ENCODE assay signal across 8 mouse cellular contexts in genomic region chr4:89282036-89282566, GRCm38 (mm10). TPM values are rescaled to one million over a fixed set of nuclear protein-coding genes. Genes with fewer than 3 reads are reported as not detected.
DNase-seq lines count a peak whose midpoint lies in the region; ATAC-seq lines count a peak whose summit lies in the region.

No protein-coding gene starts in this region.

- DNase-seq in layer of hippocampus, adult 11-12 months (ENCODE audit: low spot score) = peak; percentile 24
- DNase-seq in layer of hippocampus, postnatal 36 days = no peak
- peak; percentile 38 for DNase-seq in lung, postnatal 10 days
- peak; percentile 51 for DNase-seq in splenic B cell, adult 2 months (ENCODE audit: low read depth, low spot score)
- no peak for DNase-seq in urinary bladder, postnatal 10 days (ENCODE audit: low spot score)
- no peak for DNase-seq in urinary bladder, adult 18-20 months (ENCODE audit: low spot score in 2 of 2)

- WGBS in embryonic facial prominence, embryonic 12.5 days = under 1% methylated on average over 25 of the region's 25 CpGs
- WGBS in hindbrain, embryonic 16.5 days = under 1% methylated on average over 24 of the region's 25 CpGs

- H3K4me1 ChIP-seq in embryonic facial prominence, embryonic 12.5 days = peaks cover 4% of the 10 kb centered on the region; the same call in 1 of the 2 replicates
- no peaks in the 10 kb centered on the region for H3K4me1 ChIP-seq in hindbrain, embryonic 16.5 days (ENCODE audit: control insufficient read depth, insufficient read depth, low read depth, low read length)

- H3K4me2 ChIP-seq in embryonic facial prominence, embryonic 12.5 days (replicated peaks) = 0 out of 2 replicates have a peak overlapping the region, but pooled peaks have one; percentile 13
- H3K4me2 ChIP-seq in hindbrain, embryonic 16.5 days (ENCODE audit: low read length) = no peak overlapping the region; the same call in 1 of the 2 replicates

- H3K4me3 ChIP-seq in embryonic facial prominence, embryonic 12.5 days = no peak overlapping the region
- H3K4me3 ChIP-seq in hindbrain, embryonic 16.5 days (ENCODE audit: low read length) = no peak overlapping the region

- H3K9ac ChIP-seq in embryonic facial prominence, embryonic 12.5 days = no peak overlapping the region
- H3K9ac ChIP-seq in hindbrain, embryonic 16.5 days (ENCODE audit: low read depth, low read length) = no peak overlapping the region

- H3K9me3 ChIP-seq in embryonic facial prominence, embryonic 12.5 days = no peaks in the 10 kb centered on the region
- no peaks in the 10 kb centered on the region for H3K9me3 ChIP-seq in hindbrain, embryonic 16.5 days (ENCODE audit: control insufficient read depth, low read length)

- peaks cover 79% of the 10 kb centered on the region for H3K27me3 ChIP-seq in embryonic facial prominence, embryonic 12.5 days
- peaks cover 72% of the 10 kb centered on the region for H3K27me3 ChIP-seq in hindbrain, embryonic 16.5 days (replicated peaks; ENCODE audit: control insufficient read depth, insufficient read depth, low read length)
- H3K27me3 ChIP-seq in splenic B cell, adult 2 months (ENCODE audit: control insufficient read depth, insufficient read depth, low read length, poor library complexity, severe bottlenecking) = peaks cover 2% of the 10 kb centered on the region; the same call in 1 of the 2 replicates

- no peaks in the 10 kb centered on the region for H3K36me3 ChIP-seq in embryonic facial prominence, embryonic 12.5 days
- no peaks in the 10 kb centered on the region for H3K36me3 ChIP-seq in hindbrain, embryonic 16.5 days (ENCODE audit: control insufficient read depth, insufficient read depth, low read length)
- no peaks in the 10 kb centered on the region for H3K36me3 ChIP-seq in splenic B cell, adult 2 months (ENCODE audit: control insufficient read depth, insufficient read depth, low read length, poor library complexity, severe bottlenecking)

- H3K27ac ChIP-seq in embryonic facial prominence, embryonic 12.5 days = no peak overlapping the region
- no peak overlapping the region for H3K27ac ChIP-seq in hindbrain, embryonic 16.5 days (ENCODE audit: low read depth, low read length)

- peak; percentile 41 for ATAC-seq in embryonic facial prominence, embryonic 12.5 days (ENCODE audit: insufficient number of reproducible peaks, insufficient read depth, low FRiP score, low TSS enrichment)
- peak; percentile 52 for ATAC-seq in hindbrain, embryonic 16.5 days

RNA-seq across cellular contexts. Expression of gene Cdkn2a, which starts 12.4 kb away (rescaled TPM):
- not detected for total RNA-seq in layer of hippocampus, postnatal 36 days (2021)
- polyA plus RNA-seq in embryonic facial prominence, embryonic 12.5 days (2016; fragmentation: Nextera tagmentation; extraction: Ambion mirVana) = not detected in 2 replicates
- not detected in 2 replicates for polyA plus RNA-seq in hindbrain, embryonic 16.5 days (2015; fragmentation: Nextera tagmentation; extraction: Ambion mirVana)

RNA-seq across cellular contexts. Expression of gene Cdkn2b, which starts 28.7 kb away (rescaled TPM):
- 1 to 10 TPM; 1.4 to 1.7 TPM for total RNA-seq in layer of hippocampus, postnatal 36 days (2021)
- 1.7 and 2.0 TPM in 2 replicates for polyA plus RNA-seq in embryonic facial prominence, embryonic 12.5 days (2016; fragmentation: Nextera tagmentation; extraction: Ambion mirVana)
- polyA plus RNA-seq in hindbrain, embryonic 16.5 days (2015; fragmentation: Nextera tagmentation; extraction: Ambion mirVana) = 1.1 and 1.7 TPM in 2 replicates

Comparison
In these comparisons a context has a peak if more than half of its experiments do, and no peak if none do; other contexts are left out.
1. DNase-seq: peak in layer of hippocampus, adult 11-12 months (single experiment), lung, postnatal 10 days (single experiment) and splenic B cell, adult 2 months (single experiment); none in layer of hippocampus, postnatal 36 days (0 of 2), urinary bladder, postnatal 10 days (single experiment) and urinary bladder, adult 18-20 months (0 of 2).